Mouse (Mus musculus) ES-Bruce4 (cell line): Measurements from ENCODE around the gene Plcb4.

Experiments used
- CTCF ChIP-seq: IDR thresholded peaks from one replicate; pipeline ENCODE4 v1.8.1; 2011; ENCODE audit warnings: low read depth, low read length
- EP300 ChIP-seq: IDR thresholded peaks from 2 replicates; pipeline ENCODE4 v1.6.1; 2011; ENCODE audit warnings: low read depth, low read length; ENCODE audit not compliant: insufficient read depth
- POLR2A ChIP-seq: IDR thresholded peaks from one replicate; pipeline ENCODE4 v1.8.1; 2011; ENCODE audit warnings: low read length; ENCODE audit not compliant: insufficient read depth

DNA sequence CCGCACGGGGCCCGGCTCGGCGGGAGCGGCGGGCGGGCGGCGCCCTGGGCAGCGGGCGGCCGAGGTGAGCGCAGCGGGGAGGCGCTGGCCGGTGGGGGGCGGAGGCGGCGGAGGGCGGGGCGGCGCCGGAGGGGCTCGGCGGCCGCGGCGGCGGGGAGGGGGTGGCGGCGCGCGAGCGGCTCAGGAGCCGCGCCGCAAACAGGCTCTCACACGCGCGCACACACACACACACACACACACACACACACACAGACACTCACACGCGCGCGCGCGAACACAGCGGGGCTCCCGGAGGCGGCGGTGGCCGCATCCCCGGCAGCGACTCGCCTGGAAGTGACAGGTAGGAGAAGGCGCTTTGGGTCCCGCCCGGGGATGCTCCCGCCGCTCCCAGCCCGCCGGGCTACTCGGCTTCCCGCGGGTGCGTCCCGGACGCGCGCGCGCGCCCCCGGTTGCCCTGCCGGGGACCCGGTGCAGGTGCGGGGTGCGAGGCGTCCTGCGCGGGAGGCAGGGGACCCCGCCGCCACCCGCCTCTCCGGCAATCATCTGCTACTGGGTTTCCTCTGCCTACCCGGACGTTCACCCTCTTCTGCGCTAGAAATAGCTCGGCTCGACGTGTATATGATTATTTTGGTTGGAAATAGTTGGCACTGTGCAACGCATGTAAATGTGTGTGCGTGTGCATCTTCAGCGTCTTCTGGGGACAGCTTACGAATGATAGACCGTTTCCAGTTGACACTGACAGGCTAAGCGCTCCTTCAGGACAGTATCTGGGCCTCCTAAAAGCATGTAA lies 775 bp downstream of the Plcb4 start:
- TF ChIP-seq CTCF (no peak), POLR2A (no peak), EP300 (no peak)
